Mouse (Mus musculus): ENCODE measurements around the gene Inafm1. TPM values are rescaled to one million over a fixed set of nuclear protein-coding genes. Genes with fewer than 3 reads are reported as not detected.

The Inafm1 gene
- 2.3 TPM for polyA plus RNA-seq (2014; fragmentation: Illumina TruSeq; extraction: RNeasy Lipid Tissue Mini Kit (QIAGEN cat#74804))

GRCm38 (mm10) chr7:16273081-16273765 lies at the start of gene Inafm1:
Gene Inafm1, minus strand, starts transcription at chr7:16273617.

GRCm38 (mm10) chr7:16308093-16308492 lies 34.7 kb upstream of the Inafm1 start, which contains the start of gene Bbc3:
Gene Bbc3, plus strand, starts transcription at chr7:16308393.

GRCm38 (mm10) chr7:16286026-16286961 lies 12.9 kb upstream of the Inafm1 start, which contains the start of gene Ccdc9:
Gene Ccdc9, minus strand, starts transcription at chr7:16286795.

GRCm38 (mm10) chr7:16259110-16259590 lies 14.3 kb downstream of the Inafm1 start, which contains the start of gene C5ar1:
Gene C5ar1, minus strand, starts transcription at chr7:16259540.

GRCm38 (mm10) chr7:16244067-16244466 lies 29.4 kb downstream of the Inafm1 start, which contains the start of gene C5ar2:
Gene C5ar2, minus strand, starts transcription at chr7:16244154.

Other genes starting within 250 kb of the Inafm1 start
- 0.77 TPM for gene Bicra, start 225.7 kb downstream of the Inafm1 start, polyA plus RNA-seq (2014; fragmentation: Illumina TruSeq; extraction: RNeasy Lipid Tissue Mini Kit (QIAGEN cat#74804))
- gene Zfp541, start 211.8 kb downstream of the Inafm1 start, polyA plus RNA-seq (2014; fragmentation: Illumina TruSeq; extraction: RNeasy Lipid Tissue Mini Kit (QIAGEN cat#74804)) = 0.11 TPM
- gene Napa, start 175.2 kb downstream of the Inafm1 start, polyA plus RNA-seq (2014; fragmentation: Illumina TruSeq; extraction: RNeasy Lipid Tissue Mini Kit (QIAGEN cat#74804)) = 20.8 TPM
- gene Kptn, start 153.7 kb downstream of the Inafm1 start, polyA plus RNA-seq (2014; fragmentation: Illumina TruSeq; extraction: RNeasy Lipid Tissue Mini Kit (QIAGEN cat#74804)) = 3.8 TPM
- gene Slc8a2, start 143.8 kb downstream of the Inafm1 start, polyA plus RNA-seq (2014; fragmentation: Illumina TruSeq; extraction: RNeasy Lipid Tissue Mini Kit (QIAGEN cat#74804)) = 0.20 TPM
- not detected for gene Meis3, start 98.5 kb downstream of the Inafm1 start, polyA plus RNA-seq (2014; fragmentation: Illumina TruSeq; extraction: RNeasy Lipid Tissue Mini Kit (QIAGEN cat#74804))
- 0.23 TPM for gene Dhx34, start 51.6 kb downstream of the Inafm1 start, polyA plus RNA-seq (2014; fragmentation: Illumina TruSeq; extraction: RNeasy Lipid Tissue Mini Kit (QIAGEN cat#74804))
- 0.46 TPM for gene C5ar2, start 29.5 kb downstream of the Inafm1 start, polyA plus RNA-seq (2014; fragmentation: Illumina TruSeq; extraction: RNeasy Lipid Tissue Mini Kit (QIAGEN cat#74804))
- 4.9 TPM for gene C5ar1, start 14.1 kb downstream of the Inafm1 start, polyA plus RNA-seq (2014; fragmentation: Illumina TruSeq; extraction: RNeasy Lipid Tissue Mini Kit (QIAGEN cat#74804))
- gene Ccdc9, start 13.2 kb upstream of the Inafm1 start, polyA plus RNA-seq (2014; fragmentation: Illumina TruSeq; extraction: RNeasy Lipid Tissue Mini Kit (QIAGEN cat#74804)) = 15.1 TPM
- gene Bbc3, start 34.8 kb upstream of the Inafm1 start, polyA plus RNA-seq (2014; fragmentation: Illumina TruSeq; extraction: RNeasy Lipid Tissue Mini Kit (QIAGEN cat#74804)) = not detected
- 78.9 TPM for gene Sae1, start 114.2 kb upstream of the Inafm1 start, polyA plus RNA-seq (2014; fragmentation: Illumina TruSeq; extraction: RNeasy Lipid Tissue Mini Kit (QIAGEN cat#74804))
- 6.2 TPM for gene Zc3h4, start 127.3 kb upstream of the Inafm1 start, polyA plus RNA-seq (2014; fragmentation: Illumina TruSeq; extraction: RNeasy Lipid Tissue Mini Kit (QIAGEN cat#74804))
- gene Tmem160, start 179.2 kb upstream of the Inafm1 start, polyA plus RNA-seq (2014; fragmentation: Illumina TruSeq; extraction: RNeasy Lipid Tissue Mini Kit (QIAGEN cat#74804)) = not detected
- gene Npas1, start 204.1 kb upstream of the Inafm1 start, polyA plus RNA-seq (2014; fragmentation: Illumina TruSeq; extraction: RNeasy Lipid Tissue Mini Kit (QIAGEN cat#74804)) = not detected